Comparison of ENCODE assay signal across 9 mouse cellular contexts in the genomic region with DNA sequence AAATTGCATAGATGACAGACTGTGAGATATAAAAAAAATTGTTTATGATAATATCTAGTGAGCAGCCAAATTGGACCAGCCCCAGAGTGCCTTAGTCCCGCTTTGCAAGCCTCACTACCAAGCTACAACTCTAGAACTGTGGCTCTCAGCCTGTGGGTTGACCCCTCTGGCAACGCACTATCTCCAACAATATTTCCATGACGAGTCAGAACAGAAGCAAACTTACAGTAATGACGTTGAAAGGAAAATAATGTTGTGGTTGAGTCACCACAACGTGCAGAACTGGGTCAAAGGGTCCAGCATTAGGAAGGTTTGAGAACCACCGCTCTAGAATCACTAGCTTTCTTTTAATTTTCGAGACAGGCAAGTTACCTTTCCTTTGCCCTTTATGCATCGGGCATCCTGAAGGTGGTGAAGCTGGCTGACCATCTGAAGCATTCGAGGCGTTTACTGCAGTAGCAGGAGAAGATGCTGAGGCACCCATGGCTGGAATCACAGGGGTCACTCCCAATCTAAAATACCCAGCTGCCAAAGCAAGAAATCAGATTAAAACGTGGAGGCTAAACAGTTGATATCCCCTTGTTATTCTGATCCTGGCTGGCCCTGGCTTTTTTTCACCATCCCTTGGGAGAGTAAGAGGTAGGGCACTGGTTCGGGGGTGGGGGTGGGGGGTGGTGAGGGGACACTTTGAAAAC. TPM values are rescaled to one million over a fixed set of nuclear protein-coding genes. Genes with fewer than 3 reads are reported as not detected.
DNase-seq lines count a peak whose midpoint lies in the region; ATAC-seq and TF ChIP-seq lines count a peak whose summit lies in the region.
"Had no signal": no experiment of that assay in that cellular context is flagged by ENCODE, and none has a peak within 500 bp of the region (broad histone marks: within the 10 kb centered on the region; RNA-seq: fewer than 3 reads in every experiment).

No protein-coding gene starts in this region.

- WGBS in heart, adult 2 months = 28% methylated on average over 12 of the region's 12 CpGs
- WGBS in forebrain, embryonic 13.5 days = 54% methylated on average over 12 of the region's 12 CpGs
- 42% methylated on average over 12 of the region's 12 CpGs for WGBS in liver, embryonic 11.5 days

- no peak overlapping the region for H3K9ac ChIP-seq in heart, adult 2 months (ENCODE audit: low read depth, low read length)
- H3K9ac ChIP-seq in forebrain, embryonic 13.5 days = peak overlapping the region; percentile 75
- peak overlapping the region; percentile 76 for H3K9ac ChIP-seq in liver, embryonic 11.5 days (ENCODE audit: low read depth, low read length)

- H3K27ac ChIP-seq in heart, adult 2 months = peak overlapping the region; percentile 28; the same call in 1 of the 2 replicates
- H3K27ac ChIP-seq in forebrain, embryonic 13.5 days = no peak overlapping the region
- 0 out of 2 replicates have a peak overlapping the region, but pooled peaks have one; percentile 79 for H3K27ac ChIP-seq in liver, embryonic 11.5 days (ENCODE audit: low read depth, low read length)

- TF ChIP-seq POLR2A in heart, adult 2 months (IDR thresholded peaks at IDR 0.05; ENCODE audit: insufficient read depth, low read depth, low read length) = no peak

- peak overlapping the region; percentile 68 for H3K4me3 ChIP-seq in heart, adult 2 months
- H3K4me3 ChIP-seq in forebrain, embryonic 13.5 days = peak overlapping the region; percentile 55
- peak overlapping the region; percentile 65 for H3K4me3 ChIP-seq in liver, embryonic 11.5 days (ENCODE audit: low read depth, low read length)

- no peaks in the 10 kb centered on the region for H3K79me2 ChIP-seq in heart, adult 2 months (replicated peaks; ENCODE audit: control insufficient read depth, insufficient read depth, low read length)

- DNase-seq in heart, adult 2 months = no peak
- no peak for DNase-seq in heart, adult 18-20 months
- peak; percentile 73 for DNase-seq in CD4-positive helper T cell, adult 2 months (ENCODE audit: low read depth, low spot score)
- no peak for DNase-seq in liver, embryonic 11.5 days (ENCODE audit: low spot score)
- peak; percentile 46 for DNase-seq in splenic B cell, adult 2 months (ENCODE audit: low read depth, low spot score)
- DNase-seq in spleen, postnatal 36 days (ENCODE audit: low spot score in 2 of 2) = no peak
- DNase-seq in layer of hippocampus, adult 8-10 months (ENCODE audit: low spot score in 2 of 2) = no peak

- ATAC-seq in forebrain, embryonic 13.5 days = no peak
- no peak for ATAC-seq in liver, embryonic 11.5 days (replicated peaks; ENCODE audit: low FRiP score)

- H3K9me3 ChIP-seq in forebrain, embryonic 13.5 days (replicated peaks) = no peaks in the 10 kb centered on the region
- no peaks in the 10 kb centered on the region for H3K9me3 ChIP-seq in liver, embryonic 11.5 days (ENCODE audit: control insufficient read depth, low read length)

- H3K4me1 ChIP-seq in heart, adult 2 months (ENCODE audit: control insufficient read depth, insufficient read depth, low read length) = no peaks in the 10 kb centered on the region; the same call in 1 of the 2 replicates
- H3K4me1 ChIP-seq in forebrain, embryonic 13.5 days = peaks cover 8% of the 10 kb centered on the region; the same call in 1 of the 2 replicates
- H3K4me1 ChIP-seq in liver, embryonic 11.5 days (replicated peaks; ENCODE audit: control insufficient read depth, insufficient read depth, low read length) = no peaks in the 10 kb centered on the region

- TF ChIP-seq EP300 in heart, adult 2 months (IDR thresholded peaks at IDR 0.05; ENCODE audit: insufficient read depth, low read depth, low read length) = no peak

- H3K4me2 ChIP-seq in forebrain, embryonic 13.5 days = peak overlapping the region; percentile 57
- peak overlapping the region; percentile 67 for H3K4me2 ChIP-seq in liver, embryonic 11.5 days

- intact Hi-C loops in heart, adult 2 months (cut with DNase I) = no loop called here

- TF ChIP-seq CTCF in heart, adult 2 months (IDR thresholded peaks at IDR 0.05) = no peak

- H3K27me3 ChIP-seq in heart, adult 2 months (ENCODE audit: control insufficient read depth, insufficient read depth, low read length) = no peaks in the 10 kb centered on the region
- H3K27me3 ChIP-seq in forebrain, embryonic 13.5 days = no peaks in the 10 kb centered on the region; the same call in 1 of the 2 replicates
- no peaks in the 10 kb centered on the region for H3K27me3 ChIP-seq in liver, embryonic 11.5 days (replicated peaks; ENCODE audit: control insufficient read depth, insufficient read depth, low read length)
- no peaks in the 10 kb centered on the region for H3K27me3 ChIP-seq in splenic B cell, adult 2 months (ENCODE audit: control insufficient read depth, insufficient read depth, low read length, poor library complexity, severe bottlenecking)
- H3K27me3 ChIP-seq: Patski had no signal

- peaks cover 7% of the 10 kb centered on the region for H3K36me3 ChIP-seq in heart, adult 2 months (ENCODE audit: control insufficient read depth, insufficient read depth, low read length)
- peaks cover 9% of the 10 kb centered on the region; the same call in 1 of the 2 replicates for H3K36me3 ChIP-seq in forebrain, embryonic 13.5 days (ENCODE audit: poor library complexity, severe bottlenecking)
- H3K36me3 ChIP-seq in liver, embryonic 11.5 days (ENCODE audit: control insufficient read depth, insufficient read depth, low read length) = no peaks in the 10 kb centered on the region
- no peaks in the 10 kb centered on the region for H3K36me3 ChIP-seq in splenic B cell, adult 2 months (ENCODE audit: control insufficient read depth, insufficient read depth, low read length, poor library complexity, severe bottlenecking)

RNA-seq across cellular contexts. Expression of gene Hccs, which starts 1.0 kb away (rescaled TPM):
- 10 to 100 TPM; 64.0 to 64.9 TPM for total RNA-seq in heart, adult 2 months (2021)
- polyA plus RNA-seq in heart, adult 2 months (2012; rRNA removed) = 24.5 and 45.7 TPM in 2 replicates
- total RNA-seq in heart, adult 18-20 months (2021) = 10 to 100 TPM; 58.0 to 65.7 TPM
- 42.4 and 44.8 TPM in 2 replicates for polyA plus RNA-seq in forebrain, embryonic 13.5 days (2015; fragmentation: Nextera tagmentation; extraction: Ambion mirVana)
- 33.5 and 35.7 TPM in 2 replicates for polyA plus RNA-seq in liver, embryonic 11.5 days (2014; fragmentation: Nextera tagmentation; extraction: Ambion mirVana)
- total RNA-seq in layer of hippocampus, adult 8-10 months (2022) = 10 to 100 TPM; 19.4 to 23.5 (median 20.6) TPM

Comparison
In these comparisons a context has a peak if more than half of its experiments do, and no peak if none do; other contexts are left out.
1. DNase-seq: peak in CD4-positive helper T cell, adult 2 months (single experiment) and splenic B cell, adult 2 months (single experiment); none in heart, adult 2 months (0 of 2), heart, adult 18-20 months (0 of 2), liver, embryonic 11.5 days (single experiment), spleen, postnatal 36 days (0 of 2) and layer of hippocampus, adult 8-10 months (0 of 2).
2. Peak in every context shown above with its lines, with median percentiles within 50 percentile points of each other: H3K4me3 ChIP-seq.